Mouse (Mus musculus) liver, postnatal 0 days (tissue): ENCODE results near the gene H6pd.

Experiments used
- CTCF ChIP-seq: sonication (generic); IDR thresholded peaks from 2 replicates; pipeline ENCODE4 v1.5.1; 2016; ENCODE audit warnings: antibody characterized with exemption, low read depth
- EP300 ChIP-seq: IDR thresholded peaks from 2 replicates; pipeline ENCODE4 v1.6.1; 2016; ENCODE audit warnings: antibody characterized with exemption, low read depth, mild to moderate bottlenecking

DNA sequence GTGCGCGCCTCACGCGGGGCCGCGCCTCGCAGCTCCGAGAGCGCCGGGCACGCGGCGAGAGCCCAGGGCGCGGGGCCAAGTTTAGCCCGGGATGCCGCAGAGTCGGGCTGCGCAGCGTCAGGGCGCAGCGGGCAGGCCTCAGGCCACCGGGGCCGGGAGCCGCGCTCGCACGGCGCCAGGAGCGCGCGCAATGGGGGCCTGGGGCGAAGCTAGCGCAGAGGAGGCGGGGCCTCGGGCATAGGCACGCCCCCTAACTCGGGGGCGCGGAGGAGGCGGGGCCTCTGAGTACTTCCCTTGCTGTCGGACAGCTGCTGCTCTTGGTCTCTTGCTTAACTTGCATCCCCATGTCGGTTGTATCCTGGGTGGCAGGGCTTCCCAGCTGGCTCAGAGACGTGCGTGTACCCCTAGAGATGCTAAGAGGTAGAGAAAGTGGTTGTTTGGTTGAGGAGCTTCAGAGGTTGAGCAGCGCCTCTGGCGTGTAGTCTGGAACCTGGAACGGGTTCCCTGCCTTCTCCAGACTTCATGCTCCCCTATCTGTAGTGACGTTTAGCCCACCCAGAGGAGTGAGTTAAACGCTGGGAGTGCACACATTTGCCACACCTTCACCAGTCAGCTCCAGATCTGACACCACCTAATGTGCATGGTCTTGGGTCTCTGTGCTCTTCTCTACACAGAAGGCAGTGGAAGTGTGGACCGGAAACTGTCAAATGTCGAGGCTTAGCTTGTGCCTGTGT, at the start of gene H6pd:
- TF ChIP-seq CTCF: no peak
- TF ChIP-seq EP300: no peak
